Mouse (Mus musculus) liver, embryonic 16.5 days (tissue): ENCODE results near the gene Ralb. TPM values are rescaled to one million over a fixed set of nuclear protein-coding genes. Genes with fewer than 3 reads are reported as not detected.
A peak's percentile ranks its signal among the peaks of the same experiment; 100 is the strongest.

Experiments
- ATAC-seq: fragments of 200-750 bp; cut with Nextera tagmentation; 2 replicates; pipeline ENCODE4 v1.8.0; 2017; ENCODE audit warnings: low read depth, mild to moderate bottlenecking, moderate number of reproducible peaks, moderate library complexity
- H3K27ac ChIP-seq: fragments of 300-500 bp; sonication (generic); 2 replicates; pipeline ENCODE4 v1.5.1; 2014; ENCODE audit warnings: mild to moderate bottlenecking, low read length
- H3K27me3 ChIP-seq: fragments of 300-500 bp; sonication (generic); 2 replicates; pipeline ENCODE4 v1.6.1; 2014; ENCODE audit warnings: low read depth, low read length, mixed read lengths; ENCODE audit not compliant: control insufficient read depth, insufficient read depth
- H3K36me3 ChIP-seq: fragments of 300-500 bp; sonication (generic); 2 replicates; pipeline ENCODE4 v1.6.1; 2014; ENCODE audit warnings: mild to moderate bottlenecking; ENCODE audit not compliant: control insufficient read depth, insufficient read depth
- H3K4me1 ChIP-seq: fragments of 300-500 bp; sonication (generic); 2 replicates; pipeline ENCODE4 v1.6.1; 2014; ENCODE audit warnings: low read depth, low read length, mixed read lengths; ENCODE audit not compliant: control insufficient read depth
- H3K4me2 ChIP-seq: fragments of 300-500 bp; sonication (generic); 2 replicates; pipeline ENCODE4 v1.6.1; 2014; ENCODE audit warnings: low read depth, low read length, mixed read lengths
- H3K4me3 ChIP-seq: fragments of 300-500 bp; sonication (generic); 2 replicates; pipeline ENCODE4 v1.5.1; 2014; ENCODE audit warnings: low read depth, mild to moderate bottlenecking, low read length
- H3K9ac ChIP-seq: fragments of 300-500 bp; sonication (generic); 2 replicates; pipeline ENCODE4 v1.6.1; 2014; ENCODE audit warnings: low read depth, low read length
- H3K9me3 ChIP-seq: fragments of 300-500 bp; sonication (generic); replicated peaks from 2 replicates; pipeline ENCODE4 v1.6.1; 2016; ENCODE audit warnings: low read length; ENCODE audit not compliant: control insufficient read depth
- WGBS: fragments of 180-500 bp; shearing (Covaris S2); extraction: QIAGEN DNeasy Blood & Tissue Kit; methylation state at CpG from one replicate; pipeline ENCODE4 v1.1.7; 2014; ENCODE audit not compliant: insufficient replicate concordance; 5-methylcytosine and 5-hydroxymethylcytosine counted together
- polyA plus RNA-seq: library from polyadenylated mRNA; unstranded; fragments of >200 nt; fragmentation: Nextera tagmentation; extraction: Ambion mirVana; gene quantifications from 2 replicates; pipeline ENCODE4 v1.2.1, GENCODE M21; 2015

Gene Ralb
- 38.0 and 40.5 TPM in 2 replicates for polyA plus RNA-seq

- H3K27ac ChIP-seq: peak within 1 kb of the TSS; percentile 81
- H3K27me3 ChIP-seq: no peaks in the 10 kb centered on the region
- H3K9me3 ChIP-seq: no peaks in the 10 kb centered on the region
- under 1% methylated on average over 56 of the region's 57 CpGs for WGBS
- peaks cover 19% of the 10 kb centered on the region for H3K4me1 ChIP-seq
- peak within 1 kb of the TSS; percentile 71 for H3K4me3 ChIP-seq
- H3K36me3 ChIP-seq: no peaks in the 10 kb centered on the region
- peak within 1 kb of the TSS; percentile 71 for H3K4me2 ChIP-seq
- peak within 1 kb of the TSS; percentile 61 for H3K9ac ChIP-seq
- peak; percentile 95 for ATAC-seq
Measured at GRCm38 (mm10) chr1:119504260-119505062, at the start of gene Ralb. TSS of gene Ralb (minus strand) at chr1:119504794.

- 79% methylated on average over 1 of the region's 1 CpGs for WGBS
- Histone ChIP-seq H3K27ac (no peak overlapping the region), H3K36me3 (no peaks in the 10 kb centered on the region), H3K9me3 (no peaks in the 10 kb centered on the region), H3K4me3 (no peak overlapping the region), H3K4me2 (no peak overlapping the region), H3K9ac (no peak overlapping the region), H3K27me3 (no peaks in the 10 kb centered on the region), H3K4me1 (no peaks in the 10 kb centered on the region)
- peak; percentile 41; the same call in 1 of the 2 replicates for ATAC-seq
Measured at GRCm38 (mm10) chr1:119551651-119552050, 47.1 kb upstream of the Ralb start.

- H3K9me3 ChIP-seq: no peaks in the 10 kb centered on the region
- no peaks in the 10 kb centered on the region; the same call in 1 of the 2 replicates for H3K4me1 ChIP-seq
- no peak overlapping the region for H3K4me3 ChIP-seq
- WGBS: 75% methylated on average over 2 of the region's 2 CpGs
- no peak overlapping the region for H3K4me2 ChIP-seq
- H3K9ac ChIP-seq: no peak overlapping the region
- ATAC-seq: no peak
- no peaks in the 10 kb centered on the region for H3K36me3 ChIP-seq
- H3K27ac ChIP-seq: no peak overlapping the region
- no peaks in the 10 kb centered on the region for H3K27me3 ChIP-seq
Measured at GRCm38 (mm10) chr1:119550064-119550463, 45.5 kb upstream of the Ralb start.

- H3K4me3 ChIP-seq: no peak overlapping the region
- H3K9me3 ChIP-seq: no peaks in the 10 kb centered on the region
- no peaks in the 10 kb centered on the region for H3K27me3 ChIP-seq
- ATAC-seq: no peak; the same call in 1 of the 2 replicates
- WGBS: 71% methylated on average over 7 of the region's 7 CpGs
- no peak overlapping the region for H3K27ac ChIP-seq
- peaks cover 5% of the 10 kb centered on the region for H3K4me1 ChIP-seq
- H3K36me3 ChIP-seq: no peaks in the 10 kb centered on the region
- no peak overlapping the region for H3K4me2 ChIP-seq
- H3K9ac ChIP-seq: no peak overlapping the region
Measured at GRCm38 (mm10) chr1:119549327-119549689, 44.7 kb upstream of the Ralb start.

GRCm38 (mm10) chr1:119548668-119549326 is 44.2 kb upstream of the Ralb start:
- Histone ChIP-seq H3K27me3 (no peaks in the 10 kb centered on the region), H3K4me1 (peaks cover 5% of the 10 kb centered on the region), H3K36me3 (no peaks in the 10 kb centered on the region), H3K9ac (no peak overlapping the region), H3K9me3 (no peaks in the 10 kb centered on the region), H3K4me2 (no peak overlapping the region), H3K27ac (no peak overlapping the region), H3K4me3 (no peak overlapping the region)
- peak; percentile 33 for ATAC-seq
- WGBS: 52% methylated on average over 7 of the region's 7 CpGs

- Histone ChIP-seq H3K4me2 (no peak overlapping the region), H3K9ac (no peak overlapping the region), H3K36me3 (no peaks in the 10 kb centered on the region), H3K9me3 (no peaks in the 10 kb centered on the region), H3K4me3 (no peak overlapping the region), H3K4me1 (peaks cover 10% of the 10 kb centered on the region), H3K27me3 (no peaks in the 10 kb centered on the region), H3K27ac (no peak overlapping the region)
- no peak for ATAC-seq
- WGBS: 64% methylated on average over 3 of the region's 3 CpGs
Measured at GRCm38 (mm10) chr1:119546490-119546889, 41.9 kb upstream of the Ralb start.

- H3K36me3 ChIP-seq: no peaks in the 10 kb centered on the region
- no peak for ATAC-seq
- no peak overlapping the region for H3K4me2 ChIP-seq
- H3K4me1 ChIP-seq: peaks cover 10% of the 10 kb centered on the region
- no peaks in the 10 kb centered on the region for H3K9me3 ChIP-seq
- H3K9ac ChIP-seq: no peak overlapping the region
- H3K4me3 ChIP-seq: no peak overlapping the region
- 78% methylated on average over 4 of the region's 4 CpGs for WGBS
- H3K27me3 ChIP-seq: no peaks in the 10 kb centered on the region
- no peak overlapping the region for H3K27ac ChIP-seq
Measured at GRCm38 (mm10) chr1:119545671-119546070, 41.1 kb upstream of the Ralb start.

GRCm38 (mm10) chr1:119545164-119545563 is 40.6 kb upstream of the Ralb start:
- Histone ChIP-seq H3K4me2 (no peak overlapping the region), H3K27me3 (no peaks in the 10 kb centered on the region), H3K9me3 (no peaks in the 10 kb centered on the region), H3K36me3 (no peaks in the 10 kb centered on the region), H3K4me1 (peaks cover 10% of the 10 kb centered on the region), H3K4me3 (no peak overlapping the region), H3K27ac (no peak overlapping the region), H3K9ac (no peak overlapping the region)
- ATAC-seq: no peak
- WGBS: 10% methylated on average over 2 of the region's 2 CpGs

- WGBS: 69% methylated on average over 5 of the region's 5 CpGs
Measured at GRCm38 (mm10) chr1:119544611-119545155, 40.1 kb upstream of the Ralb start.

More at GRCm38 (mm10) chr1:119544611-119545155, 40.1 kb upstream of the Ralb start:
- no peak for ATAC-seq
- Histone ChIP-seq H3K36me3 (no peaks in the 10 kb centered on the region), H3K4me3 (no peak overlapping the region), H3K9me3 (no peaks in the 10 kb centered on the region), H3K27me3 (no peaks in the 10 kb centered on the region), H3K9ac (no peak overlapping the region), H3K27ac (no peak overlapping the region), H3K4me1 (peaks cover 10% of the 10 kb centered on the region), H3K4me2 (no peak overlapping the region)
